Mouse (Mus musculus): ENCODE data around the gene Kansl1l.

DNA sequence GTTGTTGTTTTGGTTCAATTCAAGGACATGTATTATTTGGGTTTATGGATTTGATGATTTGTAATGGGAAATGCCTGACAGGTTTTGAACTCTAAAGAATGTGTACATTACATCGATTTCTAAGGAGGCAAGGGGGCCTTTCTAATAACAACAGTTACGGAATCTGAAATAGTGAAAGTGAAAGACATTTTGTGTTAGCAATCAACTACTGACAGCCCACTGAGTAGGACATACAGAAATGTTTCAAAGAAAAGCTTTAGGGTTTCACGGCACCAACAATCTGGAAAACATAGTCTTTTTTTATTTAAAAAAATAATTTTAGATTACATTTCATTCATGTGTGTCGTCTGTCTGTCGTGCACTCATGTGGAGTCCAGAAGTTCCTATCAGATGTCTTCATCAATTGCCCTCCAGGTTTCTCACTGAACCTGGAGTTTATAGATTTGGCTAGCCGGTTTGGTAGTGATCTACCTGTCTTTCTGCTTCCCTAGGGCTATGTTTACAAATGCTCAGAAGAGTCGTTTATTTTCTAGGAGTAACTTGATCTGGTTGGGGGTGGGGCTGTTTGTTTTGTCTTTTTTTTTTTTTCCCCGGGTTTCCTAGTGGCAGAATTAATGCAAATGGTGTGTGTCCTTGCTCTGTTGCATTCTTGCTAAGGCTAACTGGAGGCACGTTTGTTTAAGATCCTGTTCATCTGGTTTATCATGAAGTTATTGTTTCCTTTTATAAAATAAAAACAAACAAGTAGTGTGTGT, 46.6 kb upstream of the Kansl1l start:
- no peak for TF ChIP-seq POLR2A (IDR thresholded peaks at IDR 0.05; ENCODE audit: low read depth, low read length)
- TF ChIP-seq CTCF (IDR thresholded peaks at IDR 0.05; ENCODE audit: extremely low read depth, insufficient read depth, insufficient read length, insufficient replicate concordance), result no peak

Measured in spleen, adult 2 months (tissue).